Mouse (Mus musculus): ENCODE measurements around the gene Mterf4. TPM values are rescaled to one million over a fixed set of nuclear protein-coding genes. Genes with fewer than 3 reads are reported as not detected.

Mterf4 gene
- total RNA-seq, 2 experiments from 2014 or later, result 4.6 to 17.8 TPM

GRCm38 (mm10) chr1:93268246-93268645 is 37.5 kb downstream of the Mterf4 start:
- ATAC-seq (ENCODE audit: poor library complexity, severe bottlenecking), result no peak

GRCm38 (mm10) chr1:93267207-93267606 is 38.5 kb downstream of the Mterf4 start:
- no peak for ATAC-seq (ENCODE audit: poor library complexity, severe bottlenecking)

GRCm38 (mm10) chr1:93257560-93257959 is 48.2 kb downstream of the Mterf4 start:
- no peak for ATAC-seq (ENCODE audit: poor library complexity, severe bottlenecking)

- no peak for ATAC-seq (ENCODE audit: poor library complexity, severe bottlenecking)
Observed at GRCm38 (mm10) chr1:93255761-93256160, 50.0 kb downstream of the Mterf4 start.

- ATAC-seq (ENCODE audit: poor library complexity, severe bottlenecking), result no peak
Observed at GRCm38 (mm10) chr1:93252586-93252985, 53.1 kb downstream of the Mterf4 start.

Other genes with a start within 250 kb of the Mterf4 start
- not detected in 2 replicates for gene Kif1a, start 204.0 kb downstream of the Mterf4 start, total RNA-seq (2015)
- not detected in 2 replicates for gene Kif1a, start 204.0 kb downstream of the Mterf4 start, total RNA-seq (2017)
- not detected in 2 replicates for gene Agxt, start 170.7 kb downstream of the Mterf4 start, total RNA-seq (2015)
- not detected in 2 replicates for gene Agxt, start 170.7 kb downstream of the Mterf4 start, total RNA-seq (2017)
- not detected in 2 replicates for gene 2310007B03Rik, start 145.0 kb downstream of the Mterf4 start, total RNA-seq (2015)
- gene 2310007B03Rik, start 145.0 kb downstream of the Mterf4 start, total RNA-seq (2017), result not detected in 2 replicates
- not detected in 2 replicates for gene Crocc2, start 137.2 kb downstream of the Mterf4 start, total RNA-seq (2015)
- gene Crocc2, start 137.2 kb downstream of the Mterf4 start, total RNA-seq (2017), result not detected in 2 replicates
- gene Sned1, start 70.1 kb downstream of the Mterf4 start, total RNA-seq (2015), result 0.49 and 0.98 TPM in 2 replicates
- gene Sned1, start 70.1 kb downstream of the Mterf4 start, total RNA-seq (2017), result 0.53 and 1.3 TPM in 2 replicates
- 18.4 and 29.6 TPM in 2 replicates for gene Ppp1r7, start 36.9 kb upstream of the Mterf4 start, total RNA-seq (2015)
- gene Ppp1r7, start 36.9 kb upstream of the Mterf4 start, total RNA-seq (2017), result 11.3 and 13.2 TPM in 2 replicates
- gene Pask, start 37.6 kb upstream of the Mterf4 start, total RNA-seq (2015), result 3.6 and 4.1 TPM in 2 replicates
- 4.3 and 9.9 TPM in 2 replicates for gene Pask, start 37.6 kb upstream of the Mterf4 start, total RNA-seq (2017)
- not detected in 2 replicates for gene Ano7, start 68.0 kb upstream of the Mterf4 start, total RNA-seq (2015)
- 1.2 TPM in 1 of 2 replicates, not detected in the other for gene Ano7, start 68.0 kb upstream of the Mterf4 start, total RNA-seq (2017)
- gene Hdlbp, start 172.9 kb upstream of the Mterf4 start, total RNA-seq (2015), result 73.8 and 104 TPM in 2 replicates
- gene Hdlbp, start 172.9 kb upstream of the Mterf4 start, total RNA-seq (2017), result 76.5 and 80.6 TPM in 2 replicates
- gene Farp2, start 206.2 kb upstream of the Mterf4 start, total RNA-seq (2015), result 1.6 and 2.0 TPM in 2 replicates
- 0.99 and 1.6 TPM in 2 replicates for gene Farp2, start 206.2 kb upstream of the Mterf4 start, total RNA-seq (2017)